Mouse (Mus musculus) right cerebral cortex, postnatal 36 days (tissue): ENCODE results near the gene Ctss.
"Not testable (repeated sequence)": the region's sequence is repeated elsewhere in the genome, so short reads cannot be mapped to it uniquely, and the experiment has no call there.

Experiments used
- DNase-seq, 2 experiments: peaks; one replicate each; pipeline ENCODE4 v3.0.0; 2022; ENCODE audit warnings: low spot score in 2 of 2, mixed read lengths in 1 of 2

Ctss gene

DNA sequence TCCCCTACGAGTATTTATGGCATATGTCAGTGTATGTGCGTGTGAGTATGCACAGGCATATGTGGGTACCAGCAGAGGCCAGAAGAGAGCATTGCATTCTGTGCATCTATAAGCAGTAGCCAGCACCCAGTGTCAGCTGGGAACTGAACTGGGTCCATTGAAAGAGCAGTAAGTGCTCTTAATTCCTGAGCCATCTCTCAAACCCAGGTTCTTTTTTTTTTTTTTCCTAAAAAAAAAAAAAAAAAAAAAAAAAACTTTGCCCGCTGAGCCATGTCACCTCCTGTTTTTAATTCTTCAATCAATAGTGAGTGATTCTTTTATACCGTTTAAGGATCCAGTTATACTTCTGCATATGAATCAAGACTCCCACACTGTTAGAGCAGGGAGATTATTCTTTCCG lies 6.8 kb downstream of the Ctss start:
- DNase-seq = no peak

DNA sequence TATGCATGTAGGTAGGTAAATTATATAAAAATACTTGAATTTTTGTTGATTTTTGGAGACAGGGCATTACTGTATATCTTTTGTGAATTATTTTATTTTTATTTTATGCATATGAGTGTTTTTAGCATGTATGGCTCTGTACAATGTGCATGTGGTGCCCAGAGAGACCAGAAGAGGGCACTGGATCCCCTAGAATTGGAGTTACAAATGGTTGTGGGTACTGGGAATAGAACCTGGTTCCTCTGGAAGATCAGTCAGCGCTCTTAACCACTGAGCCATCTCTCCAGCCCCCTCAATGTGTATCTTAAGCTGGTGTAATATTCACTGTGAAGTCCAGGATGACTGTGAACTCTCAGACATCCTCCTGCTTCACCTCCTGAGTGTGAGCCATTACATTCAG lies 8.3 kb downstream of the Ctss start:
- DNase-seq = no peak

- DNase-seq = no peak
Measured at GRCm38 (mm10) chr3:95538936-95539335, 12.3 kb downstream of the Ctss start.

- DNase-seq = no peak
Measured at GRCm38 (mm10) chr3:95539837-95540236, 13.3 kb downstream of the Ctss start.

DNA sequence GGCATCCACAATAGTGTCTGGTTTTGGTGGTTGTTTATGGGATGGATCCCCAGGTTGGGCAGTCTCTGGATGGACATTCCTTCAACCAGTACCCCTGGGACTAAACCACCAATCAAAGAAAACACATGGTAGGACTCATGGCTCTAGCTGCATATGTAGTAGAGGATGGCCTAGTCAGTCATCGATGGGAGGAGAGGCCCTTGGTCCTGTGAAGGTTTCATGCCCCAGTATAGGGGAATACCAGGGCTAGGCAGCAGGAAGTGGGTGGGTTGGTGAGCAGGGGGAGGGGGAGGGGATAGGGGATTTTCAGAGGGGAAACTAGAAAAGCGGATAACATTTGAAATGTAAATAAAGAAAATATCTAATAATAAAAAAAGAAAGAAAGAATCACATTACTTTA lies 14.6 kb downstream of the Ctss start:
- not testable (repeated sequence) for DNase-seq

DNA sequence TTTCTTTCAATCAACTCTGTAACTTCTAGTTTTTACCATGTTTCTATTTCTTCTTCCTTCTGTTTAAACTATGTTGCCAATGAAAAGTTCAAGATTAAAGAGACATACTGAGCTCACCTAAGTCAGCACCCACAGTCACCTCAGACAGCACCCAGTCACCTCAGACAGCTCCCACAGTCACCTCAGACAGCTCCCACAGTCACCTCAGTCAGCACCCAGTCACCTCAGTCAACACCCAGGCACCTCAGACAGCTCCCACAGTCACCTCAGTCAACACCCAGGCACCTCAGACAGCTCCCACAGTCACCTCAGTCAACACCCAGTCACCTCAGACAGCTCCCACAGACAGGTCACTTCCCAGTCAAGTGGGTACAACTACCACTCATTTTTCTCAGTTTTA lies 15.6 kb downstream of the Ctss start:
- DNase-seq = no peak

DNA sequence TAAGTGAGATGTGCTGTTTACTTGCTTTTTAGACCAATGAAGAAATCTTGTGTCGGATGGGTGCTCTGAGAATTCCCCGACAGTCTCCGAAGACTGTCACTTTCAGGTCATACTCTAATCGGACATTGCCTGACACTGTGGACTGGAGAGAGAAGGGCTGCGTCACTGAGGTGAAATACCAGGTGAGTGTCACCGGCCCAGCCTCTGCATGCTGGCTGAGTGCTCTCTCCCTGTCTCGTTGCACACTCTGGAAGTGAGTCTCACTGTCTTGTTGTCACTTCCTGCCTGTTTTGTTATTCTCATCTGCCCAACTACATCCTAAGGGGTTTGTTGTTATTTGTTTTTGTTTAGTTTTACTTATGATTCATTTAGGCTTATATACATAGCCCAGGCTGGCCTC lies 16.4 kb downstream of the Ctss start:
- DNase-seq = no peak

- DNase-seq = no peak
Measured at GRCm38 (mm10) chr3:95550176-95550575, 23.6 kb downstream of the Ctss start.

DNA sequence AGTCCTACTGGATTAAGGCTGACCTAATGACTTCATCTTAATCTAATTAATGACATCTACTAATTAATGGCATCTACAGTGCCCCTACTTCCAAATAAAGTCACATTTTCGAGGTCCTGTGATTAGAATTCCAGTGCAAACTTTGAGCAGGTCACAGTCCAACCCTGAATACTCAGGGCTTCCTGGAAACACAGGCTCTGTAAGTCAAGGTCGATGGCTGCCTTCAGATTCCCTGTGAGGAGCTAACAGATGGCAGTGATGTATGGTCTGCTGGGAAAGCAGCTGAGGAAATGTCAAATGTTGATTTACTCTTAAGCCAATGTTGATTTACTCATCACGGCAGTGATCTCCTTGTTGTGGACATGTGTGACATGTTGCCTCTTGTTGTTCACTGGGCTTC lies 27.4 kb downstream of the Ctss start:
- no peak for DNase-seq

GRCm38 (mm10) chr3:95559437-95559836 lies 32.9 kb downstream of the Ctss start, which contains the start of gene Hormad1:
Gene Hormad1 (plus strand): TSS chr3:95559677.
- no peak for DNase-seq

- no peak for DNase-seq
Measured at GRCm38 (mm10) chr3:95560738-95561137, 34.2 kb downstream of the Ctss start.

- no peak for DNase-seq
Measured at GRCm38 (mm10) chr3:95561826-95562225, 35.2 kb downstream of the Ctss start.

DNA sequence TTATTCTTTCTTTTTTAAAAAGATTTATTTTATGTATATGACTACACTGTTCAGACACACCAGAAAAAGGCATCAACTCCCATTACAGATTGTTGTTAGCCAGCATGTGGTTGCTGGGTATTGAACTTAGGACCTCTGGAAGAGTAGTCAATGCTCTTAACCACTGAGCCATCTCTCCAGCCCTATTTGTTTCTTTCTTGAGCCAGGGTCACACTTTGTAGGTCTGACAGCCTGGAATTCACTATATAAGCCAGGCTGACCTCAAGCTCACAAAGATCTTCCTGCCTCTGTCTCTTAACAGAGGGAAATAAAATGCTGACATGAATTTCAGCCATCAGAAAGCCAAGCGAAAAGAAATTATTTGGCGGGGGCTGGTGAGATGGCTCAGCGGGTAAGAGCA lies 43.0 kb downstream of the Ctss start:
- no peak for DNase-seq

DNA sequence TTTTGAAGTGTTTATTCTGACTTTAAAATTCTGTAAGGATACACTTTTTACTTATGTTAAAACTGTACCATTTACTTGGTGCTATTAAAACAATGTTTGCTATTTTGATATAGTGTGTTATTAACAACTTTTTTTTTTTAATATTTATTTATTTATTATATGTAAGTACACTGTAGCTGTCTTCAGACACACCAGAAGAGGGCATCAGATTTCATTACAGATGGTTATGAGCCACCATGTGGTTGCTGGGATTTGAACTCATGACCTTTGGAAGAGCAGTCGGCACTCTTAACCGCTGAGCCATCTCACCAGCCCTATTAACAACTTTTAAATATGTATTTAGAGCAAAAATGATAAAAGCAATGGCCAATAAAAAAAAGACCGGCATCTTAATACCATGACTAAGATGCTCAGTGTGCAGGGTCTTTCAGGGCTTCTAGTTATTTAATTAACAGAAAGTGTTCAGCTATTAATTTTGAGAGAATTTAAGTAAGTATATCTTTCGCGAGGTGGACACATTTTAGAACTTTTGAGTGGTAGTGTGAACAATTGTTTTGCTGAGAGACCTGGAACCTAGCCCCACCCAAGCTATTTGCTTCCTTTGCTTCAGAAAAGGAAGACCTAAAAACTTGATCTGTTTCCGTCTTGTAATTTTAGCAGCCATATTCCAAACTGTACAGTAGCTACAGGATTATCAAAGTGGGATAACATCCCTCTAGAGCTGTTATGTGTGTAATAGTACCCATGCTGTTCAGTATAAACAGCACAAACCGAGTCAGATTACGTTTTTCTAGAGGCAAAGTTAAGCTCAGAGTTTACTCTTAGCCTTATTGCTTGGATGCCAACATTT lies 61.4 kb downstream of the Ctss start:
- DNase-seq = no peak

DNA sequence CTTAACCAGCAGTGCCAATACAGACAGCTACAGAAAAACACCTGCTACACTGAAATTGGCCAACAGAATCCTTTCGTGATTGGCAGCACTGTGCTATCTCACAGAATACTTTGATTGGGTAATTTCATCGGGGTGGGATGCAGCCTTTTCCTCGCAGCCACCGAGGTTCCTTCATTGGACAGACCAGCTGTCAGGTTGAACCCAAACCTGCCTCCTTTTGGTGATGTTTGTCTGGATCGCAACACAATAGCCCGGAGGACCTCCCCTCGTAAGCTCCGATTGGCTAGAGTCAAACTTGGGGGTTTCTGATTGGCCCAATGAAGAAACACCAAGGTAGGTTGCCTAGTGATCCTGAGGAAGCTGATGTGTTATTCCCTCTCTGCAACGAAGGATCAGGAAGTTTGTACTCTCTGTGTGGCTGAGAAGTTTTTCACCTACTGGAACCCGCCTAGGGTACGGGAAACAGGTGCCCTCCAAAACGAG lies 62.1 kb downstream of the Ctss start, which contains the start of gene Golph3l:
Gene Golph3l (plus strand): TSS at position 331 of the 483 bp plus-strand sequence.
- peak; percentile 94 to 98 for DNase-seq

DNA sequence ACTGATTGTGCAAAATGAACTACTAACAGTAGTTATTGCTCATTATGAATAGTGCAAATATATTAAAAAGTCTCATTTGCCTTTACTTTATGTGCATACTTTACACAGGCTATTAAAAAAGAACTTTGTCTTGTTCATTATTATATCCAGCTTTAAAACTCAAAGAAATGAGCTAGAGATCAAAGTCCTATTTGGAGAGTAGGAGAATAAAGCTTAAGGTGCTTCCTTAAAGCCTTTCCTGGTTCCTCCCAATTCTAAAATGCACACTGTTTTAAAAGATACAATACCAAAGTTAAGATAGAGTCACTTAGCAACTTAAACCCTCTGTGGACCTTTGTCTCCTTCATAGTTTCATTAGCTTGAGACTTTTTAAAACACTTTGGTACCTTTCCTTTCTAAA lies 72.1 kb downstream of the Ctss start:
- DNase-seq = no peak

DNA sequence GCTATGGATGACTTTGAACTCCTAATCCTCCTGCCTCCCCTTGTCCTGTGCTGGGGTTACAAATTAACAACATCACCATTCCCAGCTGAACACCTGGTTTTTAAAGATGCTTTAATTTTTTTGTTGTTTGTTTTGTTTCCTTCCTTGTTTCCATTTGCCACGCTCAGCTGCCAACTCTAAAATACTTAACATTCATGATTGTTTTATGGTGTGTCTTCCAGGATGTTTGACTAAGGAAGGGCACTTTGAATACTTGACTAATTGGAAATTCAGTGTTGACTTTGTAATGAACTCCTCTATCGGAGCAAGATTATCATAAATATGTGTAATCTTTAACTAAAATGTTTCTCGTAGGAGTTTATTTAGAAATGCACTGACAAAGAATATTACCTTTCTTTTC lies 74.7 kb downstream of the Ctss start:
- DNase-seq = no peak
